Mouse (Mus musculus): ENCODE measurements around the gene Olfr127. TPM values are rescaled to one million over a fixed set of nuclear protein-coding genes. Genes with fewer than 3 reads are reported as not detected.

Gene Olfr127
- total RNA-seq (2023) = not detected

DNA sequence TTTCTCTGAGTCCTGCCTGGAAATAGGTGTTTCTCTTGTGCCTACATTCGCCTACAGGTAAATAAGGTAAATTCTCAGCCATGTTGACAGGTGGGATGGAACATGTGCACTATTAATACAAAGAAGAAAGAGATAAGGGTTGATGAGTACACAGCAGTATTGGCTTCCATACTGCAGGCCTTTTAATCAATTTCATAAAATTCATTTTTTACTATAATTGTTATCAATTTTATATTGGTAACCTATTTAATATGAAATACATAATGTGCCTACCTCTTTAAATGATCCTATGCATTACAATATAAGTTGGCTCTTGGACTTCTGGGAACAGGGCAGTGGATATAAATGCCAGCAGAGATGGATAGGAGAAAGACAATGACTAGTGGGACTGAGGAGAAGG lies at the start of gene Olfr127:
TSS of gene Olfr127 (plus strand) at position 301 of the 400 bp plus-strand sequence.

GRCm38 (mm10) chr17:37920248-37920647 lies 20.0 kb downstream of the Olfr127 start, which contains the start of gene Olfr128:
Olfr128 (plus strand) TSS chr17:37920548.

GRCm38 (mm10) chr17:37952979-37953378 lies 52.7 kb downstream of the Olfr127 start, which contains the start of gene Olfr761:
Olfr761 (minus strand) TSS chr17:37953079.

Other genes starting within 250 kb of the Olfr127 start
- gene Olfr117, start 236.7 kb upstream of the Olfr127 start, total RNA-seq (2023) = not detected
- not detected for gene Olfr118, start 233.4 kb upstream of the Olfr127 start, total RNA-seq (2023)
- gene Olfr119, start 203.9 kb upstream of the Olfr127 start, total RNA-seq (2023) = not detected
- not detected for gene Olfr120, start 178.6 kb upstream of the Olfr127 start, total RNA-seq (2023)
- not detected for gene Olfr121, start 151.6 kb upstream of the Olfr127 start, total RNA-seq (2023)
- gene Olfr122, start 131.8 kb upstream of the Olfr127 start, total RNA-seq (2023) = not detected
- not detected for gene Olfr123, start 106.9 kb upstream of the Olfr127 start, total RNA-seq (2023)
- gene Olfr124, start 100.5 kb upstream of the Olfr127 start, total RNA-seq (2023) = not detected
- not detected for gene Olfr125, start 67.5 kb upstream of the Olfr127 start, total RNA-seq (2023)
- gene Olfr126, start 53.0 kb upstream of the Olfr127 start, total RNA-seq (2023) = not detected
- gene Olfr128, start 20.1 kb downstream of the Olfr127 start, total RNA-seq (2023) = not detected
- gene Olfr761, start 52.6 kb downstream of the Olfr127 start, total RNA-seq (2023) = not detected
- not detected for gene Olfr129, start 159.6 kb downstream of the Olfr127 start, total RNA-seq (2023)
- not detected for gene Olfr130, start 163.5 kb downstream of the Olfr127 start, total RNA-seq (2023)
- not detected for gene Olfr131, start 188.3 kb downstream of the Olfr127 start, total RNA-seq (2023)
- gene Olfr132, start 234.1 kb downstream of the Olfr127 start, total RNA-seq (2023) = not detected
- gene Olfr133, start 244.8 kb downstream of the Olfr127 start, total RNA-seq (2023) = not detected

Data from T-cell, adult 66 days (primary cell).